Mouse (Mus musculus): ENCODE measurements at regions not wholly inside any gene's neighbourhood (a gene's known extent, or its start where the extent isn't known, plus 50 kb on each side); places are given as distances from the start of the nearest gene placed in this dataset.
A peak's percentile ranks its signal among the peaks of the same experiment; 100 is the strongest.

- Histone ChIP-seq H3K4me1 (ENCODE audit: control insufficient read depth, insufficient read depth, low read depth, low read length) (no peaks in the 10 kb centered on the region), H3K4me3 (ENCODE audit: low read length) (no peak overlapping the region), H3K4me2 (ENCODE audit: low read length) (no peak overlapping the region), H3K27ac (ENCODE audit: low read depth, low read length) (no peak overlapping the region), H3K36me3 (ENCODE audit: control insufficient read depth, insufficient read depth, low read length) (no peaks in the 10 kb centered on the region), H3K9me3 (ENCODE audit: control insufficient read depth, low read length) (no peaks in the 10 kb centered on the region), H3K27me3 (replicated peaks; ENCODE audit: control insufficient read depth, insufficient read depth, low read length) (no peaks in the 10 kb centered on the region), H3K9ac (ENCODE audit: low read depth, low read length) (no peak overlapping the region)
- ATAC-seq, result peak; percentile 60; the same call in 1 of the 2 replicates
- WGBS, result 50% methylated on average over 9 of the region's 9 CpGs
Measured at GRCm38 (mm10) chr15:11590542-11591116, 191.2 kb upstream of the Tars start.

- no peaks in the 10 kb centered on the region for H3K27me3 ChIP-seq (replicated peaks; ENCODE audit: control insufficient read depth, insufficient read depth, low read length)
- H3K9ac ChIP-seq (ENCODE audit: low read depth, low read length), result no peak overlapping the region; the same call in 1 of the 2 replicates
- WGBS, result 59% methylated on average over 7 of the region's 7 CpGs
- H3K27ac ChIP-seq (ENCODE audit: low read depth, low read length), result no peak overlapping the region
- no peak overlapping the region for H3K4me3 ChIP-seq (ENCODE audit: low read length)
- no peaks in the 10 kb centered on the region for H3K36me3 ChIP-seq (ENCODE audit: control insufficient read depth, insufficient read depth, low read length)
- no peaks in the 10 kb centered on the region for H3K9me3 ChIP-seq (ENCODE audit: control insufficient read depth, low read length)
- no peak for ATAC-seq
- no peaks in the 10 kb centered on the region for H3K4me1 ChIP-seq (ENCODE audit: control insufficient read depth, insufficient read depth, low read depth, low read length)
- H3K4me2 ChIP-seq (ENCODE audit: low read length), result no peak overlapping the region
Measured at GRCm38 (mm10) chr15:11589795-11590194, 190.3 kb upstream of the Tars start.

- WGBS, result 85% methylated on average over 2 of the region's 2 CpGs
- Histone ChIP-seq H3K9me3 (ENCODE audit: control insufficient read depth, low read length) (no peaks in the 10 kb centered on the region), H3K9ac (ENCODE audit: low read depth, low read length) (no peak overlapping the region), H3K36me3 (ENCODE audit: control insufficient read depth, insufficient read depth, low read length) (no peaks in the 10 kb centered on the region), H3K27ac (ENCODE audit: low read depth, low read length) (no peak overlapping the region), H3K27me3 (replicated peaks; ENCODE audit: control insufficient read depth, insufficient read depth, low read length) (no peaks in the 10 kb centered on the region), H3K4me2 (ENCODE audit: low read length) (no peak overlapping the region), H3K4me3 (ENCODE audit: low read length) (no peak overlapping the region), H3K4me1 (ENCODE audit: control insufficient read depth, insufficient read depth, low read depth, low read length) (no peaks in the 10 kb centered on the region)
- no peak for ATAC-seq
Measured at GRCm38 (mm10) chr15:11586384-11586783, 186.9 kb upstream of the Tars start.

- WGBS, result 54% methylated on average over 2 of the region's 2 CpGs
- no peaks in the 10 kb centered on the region for H3K4me1 ChIP-seq (ENCODE audit: control insufficient read depth, insufficient read depth, low read depth, low read length)
- no peak overlapping the region for H3K27ac ChIP-seq (ENCODE audit: low read depth, low read length)
- H3K27me3 ChIP-seq (replicated peaks; ENCODE audit: control insufficient read depth, insufficient read depth, low read length), result no peaks in the 10 kb centered on the region
- no peak overlapping the region for H3K9ac ChIP-seq (ENCODE audit: low read depth, low read length)
- H3K4me3 ChIP-seq (ENCODE audit: low read length), result no peak overlapping the region
- ATAC-seq, result no peak
- no peaks in the 10 kb centered on the region for H3K9me3 ChIP-seq (ENCODE audit: control insufficient read depth, low read length)
- no peak overlapping the region for H3K4me2 ChIP-seq (ENCODE audit: low read length)
- H3K36me3 ChIP-seq (ENCODE audit: control insufficient read depth, insufficient read depth, low read length), result no peaks in the 10 kb centered on the region
Measured at GRCm38 (mm10) chr15:11584155-11584554, 184.7 kb upstream of the Tars start.

- WGBS, result 91% methylated on average over 1 of the region's 1 CpGs
- H3K4me1 ChIP-seq (ENCODE audit: control insufficient read depth, insufficient read depth, low read depth, low read length), result no peaks in the 10 kb centered on the region
- no peak overlapping the region for H3K27ac ChIP-seq (ENCODE audit: low read depth, low read length)
- no peak for ATAC-seq
- H3K27me3 ChIP-seq (replicated peaks; ENCODE audit: control insufficient read depth, insufficient read depth, low read length), result no peaks in the 10 kb centered on the region
- H3K36me3 ChIP-seq (ENCODE audit: control insufficient read depth, insufficient read depth, low read length), result no peaks in the 10 kb centered on the region
- no peaks in the 10 kb centered on the region for H3K9me3 ChIP-seq (ENCODE audit: control insufficient read depth, low read length)
- H3K4me2 ChIP-seq (ENCODE audit: low read length), result no peak overlapping the region
- H3K9ac ChIP-seq (ENCODE audit: low read depth, low read length), result no peak overlapping the region
- no peak overlapping the region for H3K4me3 ChIP-seq (ENCODE audit: low read length)
Measured at GRCm38 (mm10) chr15:11578331-11578730, 178.9 kb upstream of the Tars start.

- no peaks in the 10 kb centered on the region for H3K27me3 ChIP-seq (replicated peaks; ENCODE audit: control insufficient read depth, insufficient read depth, low read length)
- H3K4me2 ChIP-seq (ENCODE audit: low read length), result no peak overlapping the region
- no peak overlapping the region for H3K27ac ChIP-seq (ENCODE audit: low read depth, low read length)
- no peaks in the 10 kb centered on the region for H3K9me3 ChIP-seq (ENCODE audit: control insufficient read depth, low read length)
- 95% methylated on average over 2 of the region's 2 CpGs for WGBS
- ATAC-seq, result no peak
- no peaks in the 10 kb centered on the region for H3K4me1 ChIP-seq (ENCODE audit: control insufficient read depth, insufficient read depth, low read depth, low read length)
- H3K9ac ChIP-seq (ENCODE audit: low read depth, low read length), result no peak overlapping the region
- no peak overlapping the region for H3K4me3 ChIP-seq (ENCODE audit: low read length)
- no peaks in the 10 kb centered on the region for H3K36me3 ChIP-seq (ENCODE audit: control insufficient read depth, insufficient read depth, low read length)
Measured at GRCm38 (mm10) chr15:11574359-11574758, 174.9 kb upstream of the Tars start.

- Histone ChIP-seq H3K27ac (ENCODE audit: low read depth, low read length) (no peak overlapping the region), H3K4me2 (ENCODE audit: low read length) (no peak overlapping the region), H3K27me3 (replicated peaks; ENCODE audit: control insufficient read depth, insufficient read depth, low read length) (no peaks in the 10 kb centered on the region), H3K36me3 (ENCODE audit: control insufficient read depth, insufficient read depth, low read length) (no peaks in the 10 kb centered on the region), H3K4me1 (ENCODE audit: control insufficient read depth, insufficient read depth, low read depth, low read length) (no peaks in the 10 kb centered on the region), H3K4me3 (ENCODE audit: low read length) (no peak overlapping the region), H3K9ac (ENCODE audit: low read depth, low read length) (no peak overlapping the region), H3K9me3 (ENCODE audit: control insufficient read depth, low read length) (no peaks in the 10 kb centered on the region)
- ATAC-seq, result no peak
- WGBS, result 83% methylated on average over 2 of the region's 2 CpGs
Measured at GRCm38 (mm10) chr15:11573496-11573895, 174.0 kb upstream of the Tars start.

GRCm38 (mm10) chr15:11572063-11572462 is 172.6 kb upstream of the Tars start:
- no peak overlapping the region for H3K4me2 ChIP-seq (ENCODE audit: low read length)
- H3K9me3 ChIP-seq (ENCODE audit: control insufficient read depth, low read length), result no peaks in the 10 kb centered on the region
- ATAC-seq, result no peak
- H3K27me3 ChIP-seq (replicated peaks; ENCODE audit: control insufficient read depth, insufficient read depth, low read length), result no peaks in the 10 kb centered on the region
- no peak overlapping the region for H3K9ac ChIP-seq (ENCODE audit: low read depth, low read length)
- H3K36me3 ChIP-seq (ENCODE audit: control insufficient read depth, insufficient read depth, low read length), result no peaks in the 10 kb centered on the region
- no peak overlapping the region for H3K4me3 ChIP-seq (ENCODE audit: low read length)
- no peak overlapping the region for H3K27ac ChIP-seq (ENCODE audit: low read depth, low read length)
- WGBS, result 88% methylated on average over 4 of the region's 4 CpGs
- H3K4me1 ChIP-seq (ENCODE audit: control insufficient read depth, insufficient read depth, low read depth, low read length), result no peaks in the 10 kb centered on the region

- H3K4me3 ChIP-seq (ENCODE audit: low read length), result no peak overlapping the region
- H3K9me3 ChIP-seq (ENCODE audit: control insufficient read depth, low read length), result no peaks in the 10 kb centered on the region
- no peaks in the 10 kb centered on the region for H3K36me3 ChIP-seq (ENCODE audit: control insufficient read depth, insufficient read depth, low read length)
- H3K9ac ChIP-seq (ENCODE audit: low read depth, low read length), result no peak overlapping the region
- H3K27me3 ChIP-seq (replicated peaks; ENCODE audit: control insufficient read depth, insufficient read depth, low read length), result no peaks in the 10 kb centered on the region
- peak; percentile 64 for ATAC-seq
- peak overlapping the region; percentile 37 for H3K4me2 ChIP-seq (ENCODE audit: low read length)
- WGBS, result 28% methylated on average over 10 of the region's 10 CpGs
- peaks cover 3% of the 10 kb centered on the region for H3K4me1 ChIP-seq (ENCODE audit: control insufficient read depth, insufficient read depth, low read depth, low read length)
- no peak overlapping the region for H3K27ac ChIP-seq (ENCODE audit: low read depth, low read length)
Measured at GRCm38 (mm10) chr15:11565503-11566031, 166.1 kb upstream of the Tars start.

Measured in hindbrain, embryonic 16.5 days (tissue).